Mouse (Mus musculus): ENCODE results near the gene Bcl6b.
A peak's percentile ranks its signal among the peaks of the same experiment; 100 is the strongest.

The Bcl6b gene

GRCm38 (mm10) chr11:70229260-70230010 lies at the start of gene Bcl6b:
Bcl6b (minus strand) TSS chr11:70229798.
- peak in 1 of 2 experiments; percentile 41 for DNase-seq (ENCODE audit: low spot score in 2 of 2)

GRCm38 (mm10) chr11:70278961-70279360 lies 49.4 kb upstream of the Bcl6b start:
- DNase-seq (ENCODE audit: low spot score in 2 of 2): no peak

GRCm38 (mm10) chr11:70271641-70272040 lies 42.0 kb upstream of the Bcl6b start:
- no peak for DNase-seq (ENCODE audit: low spot score in 2 of 2)

GRCm38 (mm10) chr11:70266405-70266804 lies 36.8 kb upstream of the Bcl6b start:
- DNase-seq (ENCODE audit: low spot score in 2 of 2): no peak

- DNase-seq (ENCODE audit: low spot score in 2 of 2): no peak
Observed at GRCm38 (mm10) chr11:70265819-70266218, 36.2 kb upstream of the Bcl6b start.

GRCm38 (mm10) chr11:70265252-70265651 lies 35.7 kb upstream of the Bcl6b start:
- no peak for DNase-seq (ENCODE audit: low spot score in 2 of 2)

- DNase-seq (ENCODE audit: low spot score in 2 of 2): no peak
Observed at GRCm38 (mm10) chr11:70259035-70259434, 29.4 kb upstream of the Bcl6b start.

GRCm38 (mm10) chr11:70254931-70255531 lies 25.4 kb upstream of the Bcl6b start, which contains the start of gene Alox12:
Alox12 (minus strand) TSS chr11:70255353.
- DNase-seq (ENCODE audit: low spot score in 2 of 2): no peak

- no peak for DNase-seq (ENCODE audit: low spot score in 2 of 2)
Observed at GRCm38 (mm10) chr11:70254337-70254736, 24.7 kb upstream of the Bcl6b start.

GRCm38 (mm10) chr11:70251853-70252252 lies 22.3 kb upstream of the Bcl6b start:
- no peak for DNase-seq (ENCODE audit: low spot score in 2 of 2)

GRCm38 (mm10) chr11:70250150-70250549 lies 20.6 kb upstream of the Bcl6b start:
- no peak for DNase-seq (ENCODE audit: low spot score in 2 of 2)

GRCm38 (mm10) chr11:70247136-70247845 lies 17.7 kb upstream of the Bcl6b start:
- peak in 1 of 2 experiments; percentile 60 for DNase-seq (ENCODE audit: low spot score in 2 of 2)

GRCm38 (mm10) chr11:70242591-70242990 lies 13.0 kb upstream of the Bcl6b start:
- no peak for DNase-seq (ENCODE audit: low spot score in 2 of 2)

- DNase-seq (ENCODE audit: low spot score in 2 of 2): peak; percentile 85 to 93
Observed at GRCm38 (mm10) chr11:70239541-70240279, 10.1 kb upstream of the Bcl6b start, which contains the start of the genes Gm21988 and Rnasek. Gm21988 (minus strand) TSS chr11:70239830. Rnasek (minus strand) TSS chr11:70239842.

- DNase-seq (ENCODE audit: low spot score in 2 of 2): peak in 1 of 2 experiments; percentile 61
Observed at GRCm38 (mm10) chr11:70238591-70239440, 9.2 kb upstream of the Bcl6b start.

GRCm38 (mm10) chr11:70237457-70238167 lies 8.0 kb upstream of the Bcl6b start, which contains the start of gene 0610010K14Rik:
0610010K14Rik (minus strand) TSS chr11:70237914.
- DNase-seq (ENCODE audit: low spot score in 2 of 2): peak; percentile 98 to 99

- peak in 1 of 2 experiments; percentile 50 for DNase-seq (ENCODE audit: low spot score in 2 of 2)
Observed at GRCm38 (mm10) chr11:70236717-70237116, 7.1 kb upstream of the Bcl6b start.

GRCm38 (mm10) chr11:70235254-70235900 lies 5.8 kb upstream of the Bcl6b start:
- peak in 1 of 2 experiments; percentile 34 for DNase-seq (ENCODE audit: low spot score in 2 of 2)

GRCm38 (mm10) chr11:70234497-70234896 lies 4.9 kb upstream of the Bcl6b start:
- peak; percentile 20 to 24 for DNase-seq (ENCODE audit: low spot score in 2 of 2)
